Mouse (Mus musculus) ES-E14 (cell line): ENCODE data around the gene BC004004. TPM values are rescaled to one million over a fixed set of nuclear protein-coding genes. Genes with fewer than 3 reads are reported as not detected.

Source experiments
- DNase-seq: peaks from one replicate; pipeline ENCODE4 v3.0.0-alpha.2; 2013; ENCODE audit warnings: low read depth, low spot score
- H3K27ac ChIP-seq: 2 replicates; pipeline ENCODE4 v1.5.1; 2012; ENCODE audit warnings: low read depth, mild to moderate bottlenecking, low read length, moderate library complexity, mixed read lengths; ENCODE audit not compliant: poor library complexity, insufficient read depth, severe bottlenecking
- H3K36me3 ChIP-seq: 2 replicates; pipeline ENCODE4 v1.6.1; 2012; ENCODE audit warnings: mild to moderate bottlenecking, low read length, moderate library complexity, mixed read lengths; ENCODE audit not compliant: control insufficient read depth, poor library complexity, insufficient read depth, severe bottlenecking
- H3K4me1 ChIP-seq, 2 experiments: fragments of 150-350 bp in 1 of 2; sonication (generic) in 1 of 2; 2 replicates each; pipeline ENCODE4 v1.6.1; 2012; ENCODE audit warnings: low read length in 2 of 2, mild to moderate bottlenecking in 1 of 2, mixed read lengths in 1 of 2; ENCODE audit not compliant: control insufficient read depth in 2 of 2, insufficient read depth in 2 of 2, poor library complexity in 1 of 2
- H3K4me3 ChIP-seq, 2 experiments: fragments of 150-350 bp in 1 of 2; sonication (generic) in 1 of 2; 2 replicates each; pipeline ENCODE4 v1.5.1; 2012; ENCODE audit warnings: low read length in 2 of 2, low read depth in 1 of 2, mild to moderate bottlenecking in 1 of 2, mixed read lengths in 1 of 2; ENCODE audit not compliant: insufficient read depth in 1 of 2, poor library complexity in 1 of 2, severe bottlenecking in 1 of 2
- H3K9ac ChIP-seq: 2 replicates; pipeline ENCODE4 v1.6.1; 2012; ENCODE audit warnings: low read depth, mild to moderate bottlenecking, low read length, mixed read lengths; ENCODE audit not compliant: poor library complexity, insufficient read depth, severe bottlenecking
- H3K9me3 ChIP-seq: fragments of 150-350 bp; sonication (generic); 2 replicates; pipeline ENCODE4 v1.6.1; 2012; ENCODE audit warnings: low read depth, mild to moderate bottlenecking, low read length; ENCODE audit not compliant: control insufficient read depth, insufficient read depth
- CHD2 ChIP-seq: IDR thresholded peaks from 2 replicates; pipeline ENCODE4 v1.6.1; 2014; ENCODE audit warnings: mild to moderate bottlenecking, low read depth, low read length, inconsistent platforms
- HCFC1 ChIP-seq: IDR thresholded peaks from 2 replicates; pipeline ENCODE4 v1.6.1; 2012; ENCODE audit warnings: low read length, inconsistent platforms, borderline replicate concordance; ENCODE audit not compliant: insufficient read depth
- MAFK ChIP-seq: IDR thresholded peaks from 2 replicates; pipeline ENCODE4 v1.6.1; 2014; ENCODE audit warnings: mild to moderate bottlenecking, low read depth, low read length, inconsistent platforms; ENCODE audit not compliant: insufficient read depth
- ZC3H11A ChIP-seq: IDR thresholded peaks from 2 replicates; pipeline ENCODE4 v1.6.1; 2012; ENCODE audit warnings: low read depth, mild to moderate bottlenecking, inconsistent platforms, low read length, borderline replicate concordance
- ZNF384 ChIP-seq: IDR thresholded peaks from 2 replicates; pipeline ENCODE4 v1.6.1; 2012; ENCODE audit warnings: low read depth, low read length, inconsistent platforms
- in situ Hi-C, 2 experiments: fragments of 600-800 bp; cut with MboI; formaldehyde crosslinking; loops; one replicate each; pipeline ENCODE4 v1.15.1; 2025; ENCODE audit warnings: low sequenced_read_pairs in 2 of 2, inconsistent platforms in 1 of 2; ENCODE audit not compliant: unreplicated experiment in 2 of 2
- total RNA-seq: library from RNA; depleted of rRNA; stranded (reverse); fragments of 300-350 nt; gene quantifications from 2 replicates; pipeline ENCODE4 v1.2.3, GENCODE M21; 2012

BC004004 gene
- total RNA-seq, 1 experiment = 50.9 TPM

- Histone ChIP-seq H3K9ac (no peak overlapping the region), H3K36me3 (peaks cover 34% of the 10 kb centered on the region), H3K9me3 (no peaks in the 10 kb centered on the region), H3K4me3 (no peak overlapping the region), H3K27ac (no peak overlapping the region), H3K4me1 (peaks cover 0 to 12% of the 10 kb centered on the region in 2 experiments; a peak in 1 of 4 replicates)
- DNase-seq = no peak
- in situ Hi-C loops = no loop called here
- no peak for TF ChIP-seq ZC3H11A
- no peak for TF ChIP-seq MAFK
- TF ChIP-seq CHD2 = no peak
- no peak for TF ChIP-seq HCFC1
- no peak for TF ChIP-seq ZNF384
Measured at GRCm38 (mm10) chr17:29332186-29332685, 63.6 kb downstream of the BC004004 start.

GRCm38 (mm10) chr17:29336266-29336990 lies 67.8 kb downstream of the BC004004 start:
- no peak for DNase-seq
- in situ Hi-C loops = no loop called here
- H3K9me3 ChIP-seq = no peaks in the 10 kb centered on the region
- H3K9ac ChIP-seq = no peak overlapping the region
- TF ChIP-seq ZNF384 (no peak), CHD2 (no peak), ZC3H11A (no peak), HCFC1 (no peak), MAFK (no peak)
- no peak overlapping the region for H3K27ac ChIP-seq
- H3K4me1 ChIP-seq = peaks cover 0 to 15% of the 10 kb centered on the region in 2 experiments; a peak in 2 of 4 replicates
- no peak overlapping the region for H3K4me3 ChIP-seq
- peaks cover 60% of the 10 kb centered on the region for H3K36me3 ChIP-seq

GRCm38 (mm10) chr17:29337979-29338823 lies 69.6 kb downstream of the BC004004 start:
- H3K36me3 ChIP-seq = peaks cover 52% of the 10 kb centered on the region
- in situ Hi-C loops = no loop called here

GRCm38 (mm10) chr17:29339170-29339768 lies 70.7 kb downstream of the BC004004 start:
- Histone ChIP-seq H3K4me1 (peaks cover 6 to 25% of the 10 kb centered on the region in 2 experiments; a peak in 3 of 4 replicates), H3K9ac (no peak overlapping the region), H3K4me3 (no peak overlapping the region), H3K36me3 (peaks cover 49% of the 10 kb centered on the region), H3K27ac (no peak overlapping the region), H3K9me3 (no peaks in the 10 kb centered on the region)
- TF ChIP-seq HCFC1 = no peak
- TF ChIP-seq CHD2 = no peak
- TF ChIP-seq MAFK = no peak
- no peak for TF ChIP-seq ZC3H11A
- TF ChIP-seq ZNF384 = no peak
- in situ Hi-C loops = no loop called here
- DNase-seq = no peak

More at GRCm38 (mm10) chr17:29337979-29338823, 69.6 kb downstream of the BC004004 start:
- H3K9me3 ChIP-seq = no peaks in the 10 kb centered on the region
- H3K4me1 ChIP-seq = peaks cover 6 to 25% of the 10 kb centered on the region in 2 experiments; a peak in 3 of 4 replicates
- TF ChIP-seq ZNF384 = no peak
- no peak for DNase-seq
- no peak overlapping the region for H3K27ac ChIP-seq
- H3K4me3 ChIP-seq = no peak overlapping the region
- no peak overlapping the region for H3K9ac ChIP-seq
